Mouse (Mus musculus) CH12.LX (cell line): ENCODE results near the gene Capn2. TPM values are rescaled to one million over a fixed set of nuclear protein-coding genes. Genes with fewer than 3 reads are reported as not detected.

ENCODE experiments used
- DNase-seq: peaks from one replicate; pipeline ENCODE4 v3.0.0-alpha.2; 2013; ENCODE audit errors: extremely low read depth
- H3K27ac ChIP-seq: 2 replicates; pipeline ENCODE4 v1.5.1; 2012; ENCODE audit warnings: low read depth, mild to moderate bottlenecking, control low read depth, moderate library complexity; ENCODE audit not compliant: insufficient read depth
- H3K27me3 ChIP-seq: replicated peaks from 2 replicates; pipeline ENCODE3; 2012; ENCODE audit warnings: inconsistent platforms
- H3K36me3 ChIP-seq, 2 experiments: replicated peaks in 1 of 2; 2 replicates each; pipeline versions ENCODE3 to v1.6.1; 2012; ENCODE audit warnings: inconsistent platforms in 1 of 2, low read length in 1 of 2, mild to moderate bottlenecking in 1 of 2, mixed read lengths in 1 of 2, moderate library complexity in 1 of 2; ENCODE audit not compliant: control insufficient read depth in 1 of 2, insufficient read depth in 1 of 2
- H3K4me1 ChIP-seq, 2 experiments: 2 replicates each; pipeline ENCODE4 v1.6.1; 2012; ENCODE audit warnings: inconsistent platforms in 1 of 2, moderate library complexity in 1 of 2; ENCODE audit not compliant: insufficient read depth in 2 of 2, control insufficient read depth in 1 of 2
- H3K4me2 ChIP-seq: 2 replicates; pipeline ENCODE4 v1.6.1; 2012; ENCODE audit warnings: low read depth, mild to moderate bottlenecking, control low read depth; ENCODE audit not compliant: poor library complexity, insufficient read depth, severe bottlenecking
- H3K4me3 ChIP-seq, 3 experiments: fragments of 150-350 bp in 1 of 3; sonication (generic) in 1 of 3; replicated peaks in 1 of 3; 2 replicates each; pipeline versions ENCODE3 to v1.5.1; 2011 to 2012; ENCODE audit warnings: low read depth in 2 of 3, low read length in 2 of 3, mild to moderate bottlenecking in 2 of 3, moderate library complexity in 2 of 3, control low read depth in 1 of 3, improper control_type of control experiment in 1 of 3, inconsistent platforms in 1 of 3, mixed read lengths in 1 of 3; ENCODE audit not compliant: poor library complexity in 1 of 3
- H3K79me2 ChIP-seq: replicated peaks from 2 replicates; pipeline ENCODE4 v1.6.1; 2012; ENCODE audit warnings: mild to moderate bottlenecking, moderate library complexity; ENCODE audit not compliant: control insufficient read depth, poor library complexity, insufficient read depth, severe bottlenecking; ENCODE audit errors: extremely low read depth
- H3K9ac ChIP-seq: 2 replicates; pipeline ENCODE4 v1.6.1; 2012; ENCODE audit warnings: low read depth, mild to moderate bottlenecking, control low read depth, moderate library complexity; ENCODE audit not compliant: insufficient read depth
- H3K9me3 ChIP-seq: replicated peaks from 2 replicates; pipeline ENCODE3; 2012; ENCODE audit warnings: low read length, inconsistent platforms, mixed read lengths
- CHD1 ChIP-seq: IDR thresholded peaks from 2 replicates; pipeline ENCODE4 v1.6.1; 2012; ENCODE audit warnings: low read depth, low read length, improper control_type of control experiment, inconsistent platforms
- CHD2 ChIP-seq: IDR thresholded peaks from 2 replicates; pipeline ENCODE4 v1.6.1; 2011; ENCODE audit warnings: low read length, improper control_type of control experiment
- CTCF ChIP-seq, 2 experiments: IDR thresholded peaks in 1 of 2; conservative IDR thresholded peaks in 1 of 2; 2 replicates each; pipeline ENCODE4 v1.5.1; 2011 to 2012; ENCODE audit warnings: low read depth in 2 of 2, low read length in 2 of 2, improper control_type of control experiment in 1 of 2, inconsistent platforms in 1 of 2, mild to moderate bottlenecking in 1 of 2, moderate library complexity in 1 of 2
- E2F4 ChIP-seq: IDR thresholded peaks from 2 replicates; pipeline ENCODE4 v1.6.1; 2011; ENCODE audit warnings: low read depth, low read length, improper control_type of control experiment; ENCODE audit not compliant: insufficient replicate concordance
- ELF1 ChIP-seq: IDR thresholded peaks from 2 replicates; pipeline ENCODE4 v1.6.1; 2014; ENCODE audit warnings: low read depth, mild to moderate bottlenecking, inconsistent platforms, low read length, improper control_type of control experiment
- GABPA ChIP-seq: IDR thresholded peaks from 2 replicates; pipeline ENCODE4 v1.6.1; 2012; ENCODE audit warnings: low read depth, low read length, improper control_type of control experiment, inconsistent platforms; ENCODE audit not compliant: insufficient replicate concordance
- IRF4 ChIP-seq: IDR thresholded peaks from 2 replicates; pipeline ENCODE4 v1.6.1; 2014; ENCODE audit warnings: low read depth, mild to moderate bottlenecking, inconsistent platforms, low read length, improper control_type of control experiment
- JUN ChIP-seq: IDR thresholded peaks from 2 replicates; pipeline ENCODE4 v1.6.1; 2011; ENCODE audit warnings: low read depth, mild to moderate bottlenecking, low read length, improper control_type of control experiment, moderate library complexity; ENCODE audit not compliant: insufficient read depth
- KAT2A ChIP-seq: IDR thresholded peaks from 2 replicates; pipeline ENCODE4 v1.6.1; 2012; ENCODE audit warnings: low read length, improper control_type of control experiment, inconsistent platforms; ENCODE audit not compliant: insufficient replicate concordance
- MAZ ChIP-seq: IDR thresholded peaks from 2 replicates; pipeline ENCODE4 v1.6.1; 2012; ENCODE audit warnings: low read depth, mild to moderate bottlenecking, inconsistent platforms, low read length, improper control_type of control experiment, moderate library complexity
- MEF2A ChIP-seq: IDR thresholded peaks from 2 replicates; pipeline ENCODE4 v1.6.1; 2014; ENCODE audit warnings: low read depth, mild to moderate bottlenecking, inconsistent platforms, low read length, improper control_type of control experiment, borderline replicate concordance
- MXI1 ChIP-seq: IDR thresholded peaks from 2 replicates; pipeline ENCODE4 v1.6.1; 2011; ENCODE audit warnings: mild to moderate bottlenecking, low read depth, low read length, improper control_type of control experiment
- MYC ChIP-seq: IDR thresholded peaks from 2 replicates; pipeline ENCODE4 v1.6.1; 2011; ENCODE audit warnings: low read depth, mild to moderate bottlenecking, improper control_type of control experiment, low read length
- POLR2A ChIP-seq: IDR thresholded peaks from 2 replicates; pipeline ENCODE4 v1.6.1; 2011; ENCODE audit warnings: low read depth, mild to moderate bottlenecking, improper control_type of control experiment, low read length
- RCOR1 ChIP-seq: conservative IDR thresholded peaks from 2 replicates; pipeline ENCODE4 v1.6.1; 2012; ENCODE audit warnings: low read depth, mild to moderate bottlenecking, inconsistent platforms, low read length, improper control_type of control experiment
- TBP ChIP-seq: conservative IDR thresholded peaks from 2 replicates; pipeline ENCODE4 v1.6.1; 2011; ENCODE audit warnings: low read depth, low read length, improper control_type of control experiment
- USF1 ChIP-seq: IDR thresholded peaks from 2 replicates; pipeline ENCODE4 v1.6.1; 2014; ENCODE audit warnings: low read depth, mild to moderate bottlenecking, inconsistent platforms, low read length, improper control_type of control experiment
- USF2 ChIP-seq: conservative IDR thresholded peaks from 2 replicates; pipeline ENCODE4 v1.6.1; 2011; ENCODE audit warnings: low read depth, low read length, improper control_type of control experiment
- ZC3H11A ChIP-seq: IDR thresholded peaks from 2 replicates; pipeline ENCODE4 v1.6.1; 2012; ENCODE audit warnings: low read depth, mild to moderate bottlenecking, inconsistent platforms, low read length, improper control_type of control experiment
- ZKSCAN1 ChIP-seq: IDR thresholded peaks from 2 replicates; pipeline ENCODE4 v1.6.1; 2012; ENCODE audit warnings: low read depth, inconsistent platforms, low read length, improper control_type of control experiment, borderline replicate concordance
- ZNF384 ChIP-seq: IDR thresholded peaks from 2 replicates; pipeline ENCODE4 v1.6.1; 2012; ENCODE audit warnings: low read depth, low read length, improper control_type of control experiment, inconsistent platforms
- dilution Hi-C: fragments of 300-500 bp; cut with MboI; formaldehyde crosslinking; loops from 2 replicates; pipeline ENCODE4 v1.14.3; 2020; ENCODE audit warnings: low sequenced_read_pairs; ENCODE audit not compliant: extremely low pct_unique_long_range_greater_than_20kb, extremely low pct_ligation_motif_present
- in situ Hi-C: fragments of 300-500 bp; cut with MboI; formaldehyde crosslinking; loops from 3 replicates; pipeline ENCODE4 v1.14.3; 2019; ENCODE audit warnings: low sequenced_read_pairs, low pct_ligation_motif_present, low pct_unique_long_range_greater_than_20kb, mixed read lengths
- polyA plus RNA-seq: library from polyadenylated mRNA; unstranded; fragments of >175 nt; gene quantifications from 2 replicates; pipeline ENCODE4 v1.2.1, GENCODE M21; 2012; ENCODE audit warnings: low read depth; ENCODE audit not compliant: insufficient read length
- total RNA-seq, 2 experiments: library from RNA; depleted of rRNA; stranded (reverse); fragments of 300-350 nt in 1 of 2; fragments of >200 nt in 1 of 2; gene quantifications; 2 replicates each; pipeline ENCODE4 v1.2.3; 2012 to 2014

The Capn2 gene
- total and polyA plus RNA-seq, 3 experiments, result 10.9 to 28.1 (median 15.0) TPM

DNA sequence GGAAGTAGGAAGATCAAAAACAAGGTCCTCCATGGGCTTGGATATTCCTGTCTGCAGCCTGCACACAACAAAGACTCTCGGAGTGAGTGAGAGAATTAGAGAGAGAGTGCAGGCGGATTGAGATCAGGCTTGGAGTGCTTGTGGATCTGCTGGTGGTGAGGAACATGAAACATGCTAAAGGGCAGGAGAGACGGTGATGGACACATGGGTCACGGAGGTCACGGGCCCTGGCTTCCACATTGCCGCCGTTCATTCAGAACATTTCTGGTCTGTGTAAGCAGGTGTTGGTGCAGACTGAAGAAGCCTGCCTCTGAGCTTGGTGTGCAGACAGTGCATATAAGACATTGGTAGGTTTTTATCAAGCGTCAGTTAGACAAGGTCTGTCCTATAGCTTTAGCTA is 58.0 kb downstream of the Capn2 start:
- no peak for DNase-seq
- in situ Hi-C loops (no loop called here), dilution Hi-C loops (no loop called here)
- no peak overlapping the region for H3K4me3 ChIP-seq
- H3K27ac ChIP-seq, result no peak overlapping the region
- H3K9ac ChIP-seq, result no peak overlapping the region
- H3K36me3 ChIP-seq, result peaks cover 18 to 35% of the 10 kb centered on the region in 2 experiments
- no peaks in the 10 kb centered on the region for H3K79me2 ChIP-seq
- no peak overlapping the region for H3K4me2 ChIP-seq
- H3K9me3 ChIP-seq, result no peaks in the 10 kb centered on the region
- TF ChIP-seq CHD1 (no peak), MAZ (no peak), ZC3H11A (no peak), CHD2 (no peak), KAT2A (no peak), JUN (no peak), ZKSCAN1 (no peak)
- TF ChIP-seq, all 38 proteins: peak for 0
- Histone ChIP-seq H3K4me1 (peaks cover 3 to 52% of the 10 kb centered on the region in 2 experiments), H3K27me3 (no peaks in the 10 kb centered on the region)

GRCm38 (mm10) chr1:182458556-182458955 is 58.9 kb downstream of the Capn2 start:
- H3K27ac ChIP-seq, result no peak overlapping the region
- H3K9me3 ChIP-seq, result no peaks in the 10 kb centered on the region
- H3K79me2 ChIP-seq, result no peaks in the 10 kb centered on the region
- no peak for DNase-seq
- peaks cover 22 to 41% of the 10 kb centered on the region in 2 experiments for H3K36me3 ChIP-seq
- dilution Hi-C loops, result no loop called here
- H3K9ac ChIP-seq, result no peak overlapping the region
- peaks cover 3 to 59% of the 10 kb centered on the region in 2 experiments for H3K4me1 ChIP-seq
- no peaks in the 10 kb centered on the region for H3K27me3 ChIP-seq
- TF ChIP-seq USF2, result no peak
- no peak for TF ChIP-seq ELF1
- TF ChIP-seq CTCF (conservative IDR thresholded peaks at IDR 0.05 in 1 of 2, IDR thresholded peaks at IDR 0.05 in 1 of 2; ENCODE audit: low read depth in 2 of 2, low read length in 2 of 2), result no peak
- no peak for TF ChIP-seq IRF4
- no peak for TF ChIP-seq E2F4
- TF ChIP-seq USF1, result no peak
- no peak for TF ChIP-seq MEF2A
- TF ChIP-seq TBP, result no peak
- TF ChIP-seq POLR2A, result no peak
- no peak for TF ChIP-seq MXI1
- no peak for TF ChIP-seq ZNF384
- TF ChIP-seq GABPA, result no peak
- no peak for TF ChIP-seq RCOR1
- TF ChIP-seq MYC, result no peak
- TF ChIP-seq ZC3H11A, result no peak
- TF ChIP-seq CHD1, result no peak
- TF ChIP-seq JUN, result no peak
- no peak overlapping the region for H3K4me3 ChIP-seq
- in situ Hi-C loops, result no loop called here
- H3K4me2 ChIP-seq, result no peak overlapping the region
